Mouse (Mus musculus) gastrocnemius, postnatal 4 days (tissue): ENCODE measurements around the gene Cdc42ep1. TPM values are rescaled to one million over a fixed set of nuclear protein-coding genes. Genes with fewer than 3 reads are reported as not detected.

ENCODE experiments used
- DNase-seq, 2 experiments: peaks; one replicate each; pipeline ENCODE4 v3.0.0; 2021 to 2022; ENCODE audit warnings: low spot score in 2 of 2, mixed read lengths in 2 of 2
- long read RNA-seq, 2 experiments: library from polyadenylated mRNA; stranded (forward); transcript quantifications; one replicate each; pipeline ENCODE4 v2.0.0; 2021
- total RNA-seq, 2 experiments: library from RNA; stranded (reverse); gene quantifications; 2 replicates each; pipeline ENCODE4 v1.2.3; 2021

Gene Cdc42ep1
- 10 to 100 TPM; 43.2 to 47.6 TPM for total RNA-seq
- long read RNA-seq, experiment 1, transcript Cdc42ep1-201 (3 exons, 2,560 nt): major isoform, 48 of 60 reads
- long read RNA-seq, experiment 1, partial matches to known transcripts: 12 of 60 reads
- long read RNA-seq, experiment 1, other reads (novel, unspliced or antisense): 0 of 60 reads
- long read RNA-seq, experiment 2, transcript Cdc42ep1-201 (3 exons, 2,560 nt): major isoform, 59 of 78 reads
- long read RNA-seq, experiment 2, partial matches to known transcripts: 19 of 78 reads
- long read RNA-seq, experiment 2, other reads (novel, unspliced or antisense): 0 of 78 reads

DNA sequence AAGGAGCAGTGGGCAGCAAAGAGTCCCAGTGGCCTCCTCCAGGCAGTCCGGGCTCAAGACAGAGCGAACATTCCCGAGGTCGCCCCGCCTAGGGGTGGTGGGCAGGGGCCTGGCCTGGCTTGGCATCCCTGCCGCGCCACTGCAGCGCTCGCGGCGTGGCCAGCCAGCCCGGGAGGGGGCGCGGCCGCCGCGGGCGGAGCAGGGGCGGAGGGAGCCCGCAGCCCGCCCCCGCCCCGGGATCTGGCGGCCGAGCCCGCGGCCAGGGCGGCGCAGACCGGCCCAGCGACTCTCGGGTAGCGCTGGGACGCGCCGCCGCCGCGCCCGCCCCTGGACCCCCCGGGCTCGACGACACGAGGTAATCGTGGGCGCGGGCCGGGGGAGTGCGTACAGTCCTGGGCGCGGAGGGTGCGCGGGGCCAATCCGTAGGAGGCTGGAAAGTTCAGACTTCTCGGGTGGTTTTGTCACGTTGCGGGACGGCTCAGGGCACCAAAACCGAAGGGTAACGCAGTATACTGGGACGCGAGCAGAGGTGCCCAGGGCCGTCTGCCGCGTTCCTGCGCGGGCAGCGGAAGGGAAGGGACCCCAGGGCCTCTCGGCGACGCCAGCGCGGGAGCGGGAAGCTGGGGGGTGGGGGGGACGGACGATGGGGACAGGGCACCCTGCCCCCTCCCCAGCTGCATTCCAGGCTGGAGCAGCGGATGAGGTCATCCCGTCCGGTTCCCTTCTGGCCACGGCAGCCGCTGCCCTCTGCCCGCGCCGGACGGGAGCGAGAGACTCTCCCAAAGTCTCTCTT, at the start of gene Cdc42ep1:
Gene Cdc42ep1, plus strand, starts transcription at position 254 of the 793 bp plus-strand sequence.
- DNase-seq: peak; percentile 69 to 76

DNA sequence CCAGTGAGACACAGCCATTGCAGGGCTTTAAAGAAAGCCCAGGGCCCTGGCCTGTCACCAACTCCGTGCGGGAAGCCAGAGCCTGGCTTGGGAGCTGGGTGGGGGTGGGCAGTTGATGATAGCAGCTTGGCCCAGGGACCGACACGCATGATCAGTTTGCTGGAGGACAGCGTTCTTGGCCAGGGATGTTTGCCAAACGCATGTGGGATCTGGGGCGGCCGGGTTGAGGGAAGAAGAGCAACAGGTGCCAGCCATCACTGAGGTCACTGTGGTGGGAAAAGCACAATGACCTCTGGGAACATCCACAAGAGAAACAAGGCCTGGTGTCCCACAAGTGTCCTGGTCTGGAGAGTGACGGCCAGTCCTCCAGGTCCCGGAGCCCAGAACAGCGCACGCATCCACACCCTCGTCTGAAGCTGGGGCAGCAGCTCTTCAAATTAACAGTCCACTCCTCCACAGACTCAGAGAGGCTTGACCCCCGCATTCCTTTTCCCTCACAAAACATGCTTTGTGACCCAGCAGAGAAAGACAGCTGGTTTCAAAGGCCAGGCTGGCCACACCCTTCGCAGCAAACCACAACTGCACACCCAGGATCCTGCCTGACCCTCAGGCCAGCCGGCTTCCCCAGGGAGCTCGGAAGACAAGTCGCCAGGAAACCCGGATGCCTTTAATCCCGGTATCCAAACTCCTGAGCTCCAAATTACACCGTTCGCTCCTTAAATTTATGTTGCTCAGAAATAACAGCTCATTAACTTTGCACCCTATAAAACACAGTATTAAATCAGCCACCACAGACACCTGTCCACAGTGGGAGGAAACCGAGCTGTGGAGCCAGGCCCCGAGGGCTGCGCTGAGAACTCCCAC, 46.0 kb upstream of the Cdc42ep1 start:
- peak; percentile 50 to 72 for DNase-seq

DNA sequence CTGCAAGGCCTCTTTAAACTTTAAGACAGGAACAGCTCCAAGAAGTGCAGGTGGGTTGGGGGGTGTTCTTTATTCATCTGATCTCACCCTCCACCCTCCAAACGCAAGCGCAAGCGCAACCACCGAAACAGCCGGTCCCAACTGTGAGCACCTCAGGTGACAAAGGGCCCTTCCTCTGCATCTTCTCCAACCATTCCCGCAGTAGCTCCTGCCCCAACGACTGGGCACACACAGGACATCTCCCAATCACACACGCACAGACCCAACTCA, 45.4 kb upstream of the Cdc42ep1 start:
- DNase-seq: no peak

DNA sequence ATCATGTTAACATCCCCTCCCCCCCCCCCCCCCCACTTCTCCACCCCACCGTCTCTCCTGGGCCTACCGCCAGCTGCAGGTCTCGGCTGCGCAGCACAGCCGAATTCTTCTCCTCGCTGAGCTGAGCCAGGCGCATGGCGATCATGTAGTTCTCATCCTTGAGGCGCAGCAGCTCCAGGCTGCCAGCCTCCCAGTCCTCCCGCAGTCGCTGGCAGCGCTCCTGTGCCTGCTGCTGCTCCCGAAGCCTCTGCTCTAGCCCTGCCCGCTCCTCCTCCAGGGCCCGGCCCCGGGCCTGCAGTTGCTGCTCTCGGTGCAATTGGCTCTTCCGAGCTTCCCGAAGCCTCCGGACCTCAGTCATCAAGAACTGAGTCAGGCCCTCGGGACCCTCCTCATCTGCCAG, 43.4 kb upstream of the Cdc42ep1 start:
- DNase-seq: peak in 1 of 2 experiments; percentile 48

DNA sequence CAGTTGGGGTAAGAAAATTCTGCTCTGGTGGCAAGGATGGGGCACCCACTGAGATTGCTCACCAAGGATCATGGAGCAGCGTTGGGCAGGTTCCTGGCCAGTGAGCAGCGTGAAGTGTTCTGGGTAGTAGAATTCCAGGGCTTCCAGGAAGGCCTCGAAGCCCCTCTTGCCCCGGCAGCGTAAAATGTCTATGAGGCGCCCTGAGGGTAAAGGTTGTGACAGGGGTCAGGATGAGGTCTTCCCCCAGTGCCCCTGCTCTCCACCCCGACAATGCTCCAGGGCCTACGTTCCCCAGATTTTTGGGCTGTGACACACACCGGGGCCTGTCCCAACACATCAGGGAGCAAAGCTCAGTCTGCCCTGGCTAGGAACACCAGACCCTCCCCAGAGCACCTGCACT, 40.9 kb upstream of the Cdc42ep1 start:
- DNase-seq: no peak

DNA sequence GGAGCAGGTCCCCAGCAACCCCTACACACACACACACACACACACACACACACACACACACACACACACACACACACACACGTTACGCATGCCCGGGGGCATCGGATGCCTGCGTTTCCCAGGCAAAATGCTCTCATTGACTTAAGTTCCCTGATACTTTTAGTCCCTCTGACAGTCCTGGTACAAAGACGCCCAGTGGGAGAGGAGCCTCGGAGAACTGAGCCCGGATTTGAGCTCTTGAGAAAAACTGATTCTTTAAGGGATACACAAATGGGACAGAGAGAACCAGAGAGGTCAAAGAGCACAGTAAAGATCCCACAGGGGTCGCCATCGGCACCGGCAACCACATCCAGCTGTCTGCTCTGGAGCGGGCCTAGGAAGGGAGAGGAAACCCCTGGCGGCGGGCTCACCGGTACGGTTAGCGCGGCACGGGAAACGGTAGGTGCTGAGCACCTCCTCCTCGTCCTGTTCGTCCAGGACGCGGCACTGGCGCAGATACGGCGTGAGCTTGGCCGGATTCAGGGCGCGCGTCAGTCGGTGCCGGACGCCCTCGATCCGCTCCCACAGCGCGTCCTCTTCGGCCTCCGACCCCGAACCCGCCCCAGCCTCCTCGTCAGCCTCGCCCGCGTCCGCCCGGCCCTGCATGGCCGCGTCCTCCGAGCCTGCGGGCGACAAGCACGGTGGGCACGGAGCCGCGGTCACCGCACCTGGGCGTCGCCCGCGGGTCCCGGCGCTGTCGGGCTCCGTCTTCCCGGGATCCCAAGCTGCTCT, 40.3 kb upstream of the Cdc42ep1 start:
- DNase-seq: no peak

DNA sequence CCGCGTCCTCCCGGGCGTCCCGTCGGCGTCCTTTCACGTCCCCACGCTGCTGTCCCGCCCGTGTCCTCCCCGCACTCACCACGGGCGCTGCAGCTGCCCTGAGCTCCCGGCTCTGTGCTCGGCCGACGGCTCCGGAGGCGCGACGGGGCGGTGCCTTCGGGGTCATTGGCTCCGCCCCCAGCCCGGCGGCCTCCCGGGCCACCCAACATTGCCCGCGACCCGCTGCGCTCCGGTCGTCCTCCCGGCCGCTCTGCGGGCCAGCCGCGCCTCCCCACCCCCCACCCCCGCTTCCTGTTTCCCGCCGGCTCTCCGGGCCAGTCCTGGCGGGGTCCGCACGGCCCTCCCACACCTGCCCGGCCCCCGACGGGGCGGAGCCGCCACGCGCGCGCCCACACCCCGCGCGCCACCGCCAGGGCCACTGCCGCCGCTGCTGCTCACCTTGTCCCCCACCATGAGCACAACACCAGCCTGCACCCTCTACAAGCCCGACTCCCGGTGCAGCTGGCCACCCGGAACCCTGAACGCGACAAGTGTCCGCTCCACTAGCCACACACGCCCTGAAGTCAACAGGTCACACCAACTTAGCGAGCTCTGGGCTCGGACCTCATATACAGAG, 39.5 kb upstream of the Cdc42ep1 start, which contains the start of gene Card10:
Gene Card10, minus strand, starts transcription at position 267 of the 616 bp plus-strand sequence.
- peak in 1 of 2 experiments; percentile 64 for DNase-seq

DNA sequence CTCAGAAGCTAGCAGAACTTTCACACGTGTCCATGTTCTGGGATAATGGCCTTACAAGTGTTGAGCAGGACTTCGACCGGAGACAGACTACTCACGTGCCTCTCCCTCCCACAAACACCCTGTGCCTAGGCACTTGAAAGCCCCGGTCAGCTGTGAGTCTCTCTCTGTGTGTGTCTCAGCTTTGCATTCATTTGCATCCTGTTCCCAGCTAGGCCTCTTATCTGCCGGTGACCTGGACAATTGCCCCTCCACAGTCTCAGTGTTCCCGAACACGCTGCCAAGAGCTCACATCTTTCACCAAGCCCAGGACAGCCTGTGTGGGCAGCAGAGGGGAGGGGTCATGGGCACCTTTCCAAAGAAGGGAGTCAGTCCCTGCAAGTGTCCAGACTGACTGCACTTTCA, 38.9 kb upstream of the Cdc42ep1 start:
- DNase-seq: no peak

DNA sequence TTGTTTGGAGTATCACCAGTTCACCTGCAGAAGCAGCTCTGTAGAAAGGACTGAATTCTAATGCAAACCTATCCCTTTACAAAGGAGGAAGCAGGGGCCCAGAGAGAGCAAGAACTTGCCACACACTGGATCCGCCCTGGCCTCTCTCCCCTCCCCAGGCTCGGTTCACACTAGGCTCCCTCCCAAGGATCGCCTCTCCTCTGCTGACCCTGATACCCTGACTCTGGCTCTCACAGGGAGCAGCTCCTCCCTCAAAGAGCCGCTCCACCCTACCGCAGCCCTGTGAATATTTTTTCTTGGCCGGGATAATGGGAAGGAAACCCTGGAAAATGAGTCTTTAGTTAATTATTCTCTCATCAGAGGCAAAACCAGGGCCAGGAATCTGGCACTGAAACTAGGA, 38.1 kb upstream of the Cdc42ep1 start:
- DNase-seq: no peak

DNA sequence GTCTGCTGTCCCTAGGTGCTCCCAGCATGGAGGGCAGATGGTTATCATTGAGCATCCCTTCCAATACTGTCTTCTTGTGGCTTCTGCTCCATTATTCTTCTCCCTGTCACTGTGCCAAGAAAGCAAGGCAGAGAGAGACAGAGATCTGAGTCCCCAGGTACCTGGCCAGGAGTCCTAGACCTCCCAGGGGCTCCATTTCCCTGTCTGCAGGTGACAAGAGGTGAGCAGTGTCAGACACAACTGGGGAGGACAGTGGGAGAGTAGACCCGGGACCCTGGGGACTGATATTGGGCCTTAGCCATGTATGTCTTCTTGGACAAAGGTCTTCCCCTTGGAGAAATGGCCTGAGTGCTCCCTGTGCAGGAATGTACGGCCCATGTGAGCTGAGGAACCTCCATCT, 37.1 kb upstream of the Cdc42ep1 start:
- DNase-seq: no peak

DNA sequence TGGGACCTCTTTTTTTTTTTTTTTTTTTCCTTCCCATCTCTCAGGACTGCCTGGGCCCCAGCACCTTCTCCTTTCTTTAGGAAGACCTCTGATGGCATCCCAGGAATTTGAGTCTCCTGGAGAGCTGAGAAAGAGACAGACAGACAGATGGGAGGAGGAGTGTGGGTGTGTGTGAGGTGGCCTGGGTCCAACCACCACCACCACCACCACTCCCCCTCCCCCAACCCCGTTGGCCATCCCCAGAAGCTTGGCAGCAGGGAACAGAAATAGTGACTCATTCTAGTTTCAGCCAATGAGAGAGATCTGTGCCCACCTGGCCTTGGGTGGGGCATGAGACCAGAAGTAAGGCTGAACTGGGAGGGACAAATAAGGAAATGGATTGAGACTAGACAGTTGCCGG, 35.8 kb upstream of the Cdc42ep1 start:
- DNase-seq: no peak

DNA sequence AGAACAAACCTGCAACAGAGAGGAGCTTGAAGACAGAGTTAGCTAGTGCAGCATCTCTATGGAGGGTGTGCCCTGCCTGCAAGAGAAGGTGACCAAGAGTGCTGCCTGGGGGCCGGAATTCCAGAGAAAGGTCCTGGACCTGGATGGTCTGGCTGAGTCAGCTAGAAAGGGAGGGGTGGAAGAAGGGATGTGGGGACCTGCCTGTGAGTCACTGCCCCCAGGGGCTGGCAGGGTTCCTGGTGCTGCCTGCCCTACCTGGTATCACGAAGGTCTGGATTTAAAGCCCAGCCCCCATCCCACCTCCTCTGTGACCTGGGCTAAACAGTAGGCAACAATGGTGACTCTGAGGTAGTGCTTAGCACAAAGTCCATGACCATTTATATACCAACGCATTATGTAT, 35.3 kb upstream of the Cdc42ep1 start:
- no peak for DNase-seq

DNA sequence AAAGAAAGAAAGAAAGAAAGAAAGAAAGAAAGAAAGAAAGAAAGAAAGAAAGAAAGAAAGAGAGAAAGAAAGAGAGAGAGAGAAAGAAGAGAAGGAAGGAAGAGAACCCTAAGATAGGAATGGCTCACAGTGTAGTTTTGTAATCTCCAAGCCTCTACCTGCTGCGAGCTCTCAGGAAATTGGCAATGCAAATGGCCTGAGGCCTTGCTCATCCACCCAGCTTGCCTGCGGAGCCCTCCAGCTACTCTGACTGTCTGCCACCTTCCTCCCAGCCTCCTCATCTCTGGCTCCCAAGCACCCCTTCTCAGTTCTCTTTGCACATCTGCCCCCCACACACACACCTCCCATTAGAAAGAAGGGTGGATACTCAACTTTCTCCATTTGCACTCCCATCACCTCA, 33.4 kb upstream of the Cdc42ep1 start:
- no peak for DNase-seq

DNA sequence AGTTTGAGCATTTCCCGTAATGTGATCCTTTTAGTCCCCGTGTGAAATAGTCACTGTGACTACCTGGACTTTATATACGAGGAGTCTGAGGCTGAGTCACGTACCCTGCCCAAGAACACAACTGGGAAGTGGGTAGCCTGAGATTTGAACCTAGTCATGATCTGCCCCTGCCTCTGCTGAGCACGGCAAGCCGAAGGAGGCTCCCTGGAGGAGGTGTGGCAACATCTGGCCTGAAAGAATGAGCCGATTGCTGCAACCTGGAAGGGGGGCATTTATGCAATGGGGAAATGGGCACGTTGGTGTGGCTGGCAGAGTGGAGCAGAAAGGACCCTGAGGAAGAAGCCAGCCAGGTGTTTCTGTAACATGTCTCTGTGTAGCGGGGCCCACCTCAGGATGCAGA, 32.7 kb upstream of the Cdc42ep1 start:
- DNase-seq: no peak

DNA sequence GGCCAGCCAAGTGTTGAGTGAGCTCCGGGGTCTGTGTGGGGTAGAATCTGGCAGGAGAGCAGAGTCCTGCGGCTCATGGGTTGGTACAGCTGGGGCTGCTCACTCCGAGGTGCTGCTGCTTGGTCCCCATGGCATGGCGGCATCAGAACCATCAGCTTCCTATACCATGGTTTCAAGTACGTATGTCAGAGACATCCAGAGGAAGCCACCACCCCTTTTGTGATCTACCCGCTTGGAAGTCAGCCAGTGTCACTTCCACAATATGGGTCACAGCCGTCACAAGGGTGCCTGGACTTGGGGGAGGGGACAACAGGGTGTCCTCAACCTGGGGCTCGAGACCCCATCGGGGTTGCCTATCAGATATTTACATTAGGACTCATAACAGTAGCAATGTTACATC, 32.3 kb upstream of the Cdc42ep1 start:
- peak in 1 of 2 experiments; percentile 16 for DNase-seq

DNA sequence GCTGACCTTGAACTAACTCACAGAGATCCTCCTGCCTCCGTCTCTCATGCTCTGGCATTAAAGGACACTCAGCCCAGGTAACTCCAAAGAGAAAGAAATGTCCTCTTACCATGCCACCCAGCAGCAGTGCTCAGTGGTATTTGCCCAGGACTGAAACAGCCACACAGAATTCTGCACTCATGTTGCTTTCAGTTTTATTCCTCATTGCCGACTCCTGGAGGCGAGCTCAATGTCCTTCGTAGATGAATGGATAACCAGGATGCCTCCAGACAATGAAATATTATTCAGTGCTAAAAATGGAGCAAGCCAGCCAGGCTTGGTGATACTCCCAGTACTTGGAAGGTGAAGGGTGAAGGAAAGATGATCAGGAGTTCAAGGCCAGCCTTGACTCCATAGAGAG, 28.8 kb upstream of the Cdc42ep1 start:
- no peak for DNase-seq

DNA sequence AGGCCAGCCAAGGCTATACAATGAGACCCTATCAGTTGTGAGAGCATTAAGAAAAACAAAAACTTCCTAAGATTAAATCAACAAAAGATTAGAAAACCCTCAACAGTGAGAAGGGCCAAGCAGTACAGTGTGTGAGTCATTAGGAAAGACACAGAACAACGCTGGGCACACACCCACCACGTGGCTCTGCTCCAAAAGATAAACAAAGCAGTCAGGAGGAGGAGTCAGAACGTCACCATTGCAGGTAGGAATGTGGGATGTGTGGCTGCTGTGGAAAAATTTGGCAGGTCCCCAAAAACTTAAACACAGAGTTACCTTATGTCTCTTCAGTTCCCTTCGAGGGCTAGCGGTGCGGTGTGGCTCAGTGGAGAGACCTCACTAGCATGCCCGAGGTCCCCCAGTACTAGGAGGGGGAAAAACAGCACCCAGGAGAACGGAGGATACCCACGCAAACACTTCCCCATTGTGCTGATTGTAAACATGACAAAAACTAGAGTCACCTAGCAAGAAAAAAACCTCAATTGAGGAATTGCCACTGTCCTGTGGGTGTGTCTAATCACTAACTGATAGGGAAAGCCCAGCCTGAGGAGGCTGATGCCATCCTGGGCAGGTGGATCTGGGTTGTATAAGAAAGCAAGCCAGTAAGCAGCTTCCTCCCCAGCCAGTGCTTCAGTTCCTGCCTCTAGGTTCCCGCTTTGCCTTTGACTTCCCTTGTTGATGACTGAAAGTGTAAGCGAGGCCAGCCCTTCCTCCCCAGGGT, 26.9 kb upstream of the Cdc42ep1 start:
- DNase-seq: peak in 1 of 2 experiments; percentile 12

DNA sequence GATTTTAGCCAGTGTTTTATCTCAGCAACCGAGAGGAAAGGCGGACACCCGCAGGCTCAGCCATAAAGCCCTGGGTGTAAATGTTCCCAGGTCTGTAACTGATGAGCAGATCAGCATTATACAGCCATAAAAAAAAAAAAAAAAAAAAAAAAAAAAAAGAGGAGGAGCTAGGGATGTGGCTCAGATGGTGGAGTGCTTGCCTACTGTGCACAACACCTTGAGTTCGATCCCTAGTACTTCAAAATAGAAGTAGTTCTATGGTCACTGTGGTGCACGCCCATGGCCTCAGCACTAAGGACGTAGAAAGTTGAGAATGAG, 26.4 kb upstream of the Cdc42ep1 start:
- no peak for DNase-seq

DNA sequence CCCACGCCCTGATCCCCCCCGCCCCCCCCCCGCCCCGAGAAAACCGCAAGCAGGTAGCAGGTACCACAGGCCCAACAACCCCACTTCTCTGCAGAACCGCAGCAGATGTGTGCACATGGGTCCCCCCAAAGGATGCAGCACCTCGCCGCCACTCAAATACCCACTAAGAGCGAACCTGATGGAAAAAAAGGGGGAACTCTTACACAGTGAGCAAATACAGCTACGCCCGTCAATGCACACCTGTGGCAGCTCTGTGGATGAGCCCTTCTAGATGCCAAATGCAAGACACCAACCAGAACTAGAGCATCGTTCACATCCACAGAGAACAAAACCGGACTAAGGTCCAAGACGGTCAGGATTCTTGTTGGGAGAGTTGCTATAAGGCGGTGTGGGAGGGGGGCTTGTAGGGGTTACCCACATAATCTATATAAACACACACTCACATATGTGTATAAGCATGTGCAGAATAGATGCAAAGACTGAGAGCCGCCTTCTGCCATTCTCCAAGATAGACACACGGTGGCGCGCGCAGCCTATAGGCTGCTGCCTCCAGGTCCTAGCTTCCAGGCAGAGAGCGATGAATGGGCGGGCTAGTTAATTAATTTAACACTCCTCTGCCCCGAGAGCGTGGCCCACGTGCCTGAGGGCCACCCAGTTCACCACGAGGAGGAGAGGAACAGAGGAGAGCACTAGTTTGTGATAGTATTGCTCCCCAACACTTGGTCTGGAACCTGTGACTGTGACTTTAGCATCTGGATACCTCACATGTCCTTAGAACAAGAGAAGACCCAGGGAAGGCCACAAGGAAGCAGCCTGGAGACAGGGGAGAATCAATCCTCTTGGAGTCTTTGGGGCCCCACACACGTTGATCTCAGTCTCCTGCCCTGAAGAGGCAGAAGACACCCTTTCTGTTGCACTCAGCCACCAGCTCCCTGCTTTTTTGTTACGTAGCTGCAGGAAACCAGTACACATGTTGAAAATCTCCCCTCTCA, 15.9 kb upstream of the Cdc42ep1 start:
- DNase-seq: peak in 1 of 2 experiments; percentile 70
